Mouse (Mus musculus): ENCODE measurements around the gene Ehbp1l1. TPM values are rescaled to one million over a fixed set of nuclear protein-coding genes. Genes with fewer than 3 reads are reported as not detected.

Gene Ehbp1l1
- polyA plus RNA-seq, 1 experiment from 2014 or later, result 6.8 TPM

DNA sequence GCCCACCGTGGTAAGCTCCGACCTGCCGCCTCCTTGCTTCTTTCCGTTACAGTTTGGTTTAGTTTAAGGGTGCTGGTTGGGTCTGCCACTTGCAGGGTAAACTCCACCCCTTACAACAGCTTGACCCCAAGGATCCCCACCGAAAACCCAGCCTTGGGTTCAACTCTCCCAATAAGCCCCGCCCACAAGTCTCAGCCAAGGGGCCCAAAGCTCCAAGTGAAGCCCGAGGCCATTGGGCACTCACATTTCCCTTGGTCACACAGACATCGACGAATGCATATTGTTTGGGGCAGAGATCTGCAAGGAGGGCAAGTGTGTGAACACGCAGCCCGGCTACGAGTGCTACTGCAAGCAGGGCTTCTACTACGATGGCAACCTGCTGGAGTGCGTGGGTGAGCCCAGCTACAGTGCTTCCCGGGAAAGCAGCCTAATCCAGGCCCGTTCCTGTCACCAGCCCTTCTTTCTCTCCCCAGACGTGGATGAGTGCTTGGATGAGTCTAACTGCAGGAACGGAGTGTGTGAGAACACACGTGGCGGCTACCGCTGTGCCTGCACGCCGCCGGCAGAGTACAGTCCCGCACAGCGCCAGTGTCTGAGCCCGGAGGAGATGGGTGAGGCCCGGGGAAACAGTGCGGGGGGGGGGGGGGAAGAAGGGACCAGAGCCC, 30.3 kb upstream of the Ehbp1l1 start:
- Histone ChIP-seq H3K9ac (ENCODE audit: low read length) (peak overlapping the region; percentile 44), H3K4me2 (ENCODE audit: low read depth, low read length, severe bottlenecking) (peak overlapping the region; percentile 42), H3K36me3 (ENCODE audit: control insufficient read depth, insufficient read depth, low read length) (peaks cover 2% of the 10 kb centered on the region; the same call in 1 of the 2 replicates), H3K9me3 (ENCODE audit: control insufficient read depth, low read length) (no peaks in the 10 kb centered on the region), H3K4me3 (ENCODE audit: low read depth, low read length) (peak overlapping the region; percentile 14; the same call in 1 of the 2 replicates), H3K27ac (ENCODE audit: low read depth, low read length) (no peak overlapping the region), H3K4me1 (replicated peaks; ENCODE audit: control insufficient read depth, insufficient read depth, low read length) (peaks cover 10% of the 10 kb centered on the region), H3K27me3 (ENCODE audit: control insufficient read depth, insufficient read depth, low read length) (peaks cover 27% of the 10 kb centered on the region)
- ATAC-seq (replicated peaks; ENCODE audit: low FRiP score), result 0 out of 2 replicates have a peak, but pooled peaks have one; percentile 2
- peak; percentile 66 for DNase-seq (ENCODE audit: low spot score)
- WGBS, result 7% methylated on average over 28 of the region's 29 CpGs

DNA sequence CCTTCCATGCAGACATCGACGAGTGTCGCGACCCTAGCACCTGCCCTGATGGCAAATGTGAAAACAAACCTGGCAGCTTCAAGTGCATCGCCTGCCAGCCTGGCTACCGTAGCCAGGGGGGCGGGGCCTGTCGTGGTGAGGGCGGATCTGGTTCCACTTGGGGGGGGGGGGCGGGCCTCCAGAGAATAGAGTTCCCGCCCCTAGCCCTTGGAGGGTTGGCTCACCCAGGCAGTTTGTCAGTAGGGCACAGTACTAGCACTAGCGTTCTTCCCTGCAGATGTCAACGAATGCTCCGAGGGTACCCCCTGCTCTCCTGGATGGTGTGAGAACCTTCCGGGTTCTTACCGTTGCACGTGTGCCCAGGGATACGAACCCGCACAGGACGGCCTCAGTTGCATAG, 25.6 kb upstream of the Ehbp1l1 start:
- no peak overlapping the region for H3K4me3 ChIP-seq (ENCODE audit: low read depth, low read length)
- no peaks in the 10 kb centered on the region for H3K9me3 ChIP-seq (ENCODE audit: control insufficient read depth, low read length)
- WGBS, result 6% methylated on average over 20 of the region's 20 CpGs
- H3K27me3 ChIP-seq (ENCODE audit: control insufficient read depth, insufficient read depth, low read length), result peaks cover 34% of the 10 kb centered on the region
- no peaks in the 10 kb centered on the region for H3K36me3 ChIP-seq (ENCODE audit: control insufficient read depth, insufficient read depth, low read length)
- 0 out of 2 replicates have a peak overlapping the region, but pooled peaks have one; percentile 11 for H3K4me2 ChIP-seq (ENCODE audit: low read depth, low read length, severe bottlenecking)
- no peak overlapping the region for H3K9ac ChIP-seq (ENCODE audit: low read length)
- peaks cover 8% of the 10 kb centered on the region for H3K4me1 ChIP-seq (replicated peaks; ENCODE audit: control insufficient read depth, insufficient read depth, low read length)
- no peak overlapping the region for H3K27ac ChIP-seq (ENCODE audit: low read depth, low read length)
- DNase-seq (ENCODE audit: low spot score) (peak; percentile 71), ATAC-seq (replicated peaks; ENCODE audit: low FRiP score) (no peak)

DNA sequence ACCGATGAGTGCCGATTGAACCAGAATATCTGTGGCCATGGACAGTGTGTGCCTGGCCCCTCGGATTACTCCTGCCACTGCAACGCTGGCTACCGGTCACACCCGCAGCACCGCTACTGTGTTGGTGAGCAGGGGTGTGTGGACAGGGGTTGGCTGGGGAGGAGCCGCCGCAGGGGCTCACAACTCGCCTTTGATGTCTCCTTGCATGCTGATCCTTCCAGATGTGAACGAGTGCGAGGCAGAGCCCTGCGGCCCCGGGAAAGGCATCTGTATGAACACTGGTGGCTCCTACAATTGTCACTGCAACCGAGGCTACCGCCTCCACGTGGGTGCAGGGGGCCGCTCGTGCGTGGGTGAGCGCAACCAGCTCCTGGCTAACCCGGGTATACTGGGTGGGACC, 24.8 kb upstream of the Ehbp1l1 start:
- peaks cover 10% of the 10 kb centered on the region for H3K4me1 ChIP-seq (replicated peaks; ENCODE audit: control insufficient read depth, insufficient read depth, low read length)
- DNase-seq (ENCODE audit: low spot score), result no peak
- H3K36me3 ChIP-seq (ENCODE audit: control insufficient read depth, insufficient read depth, low read length), result no peaks in the 10 kb centered on the region
- no peak overlapping the region for H3K27ac ChIP-seq (ENCODE audit: low read depth, low read length)
- no peak overlapping the region for H3K4me3 ChIP-seq (ENCODE audit: low read depth, low read length)
- no peak overlapping the region for H3K4me2 ChIP-seq (ENCODE audit: low read depth, low read length, severe bottlenecking)
- no peak overlapping the region for H3K9ac ChIP-seq (ENCODE audit: low read length)
- no peak for ATAC-seq (replicated peaks; ENCODE audit: low FRiP score)
- 11% methylated on average over 22 of the region's 22 CpGs for WGBS
- H3K9me3 ChIP-seq (ENCODE audit: control insufficient read depth, low read length), result no peaks in the 10 kb centered on the region
- peaks cover 30% of the 10 kb centered on the region for H3K27me3 ChIP-seq (ENCODE audit: control insufficient read depth, insufficient read depth, low read length)

DNA sequence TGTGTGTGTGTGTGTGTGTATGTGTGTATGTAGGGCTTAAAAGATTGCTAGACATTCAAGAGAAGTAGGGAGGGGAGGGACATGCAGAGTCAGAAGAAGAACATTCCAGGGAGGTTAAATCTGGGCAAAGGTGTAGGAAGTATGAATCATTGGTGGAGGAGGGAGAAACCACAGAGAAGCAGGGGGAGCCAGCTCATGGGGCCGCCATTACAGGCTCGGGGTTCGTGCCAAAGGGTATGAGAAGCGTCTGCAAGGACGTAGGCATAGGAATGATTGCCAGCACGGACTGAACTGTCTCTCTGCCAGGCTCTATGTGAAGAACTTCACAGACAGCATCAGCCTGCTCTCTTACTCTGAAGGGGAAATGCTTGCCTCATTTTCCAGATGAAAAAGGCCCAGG, 23.4 kb upstream of the Ehbp1l1 start:
- Histone ChIP-seq H3K36me3 (ENCODE audit: control insufficient read depth, insufficient read depth, low read length) (no peaks in the 10 kb centered on the region), H3K27ac (ENCODE audit: low read depth, low read length) (no peak overlapping the region), H3K9me3 (ENCODE audit: control insufficient read depth, low read length) (no peaks in the 10 kb centered on the region), H3K27me3 (ENCODE audit: control insufficient read depth, insufficient read depth, low read length) (peaks cover 36% of the 10 kb centered on the region), H3K4me3 (ENCODE audit: low read depth, low read length) (no peak overlapping the region), H3K9ac (ENCODE audit: low read length) (no peak overlapping the region), H3K4me1 (replicated peaks; ENCODE audit: control insufficient read depth, insufficient read depth, low read length) (peaks cover 18% of the 10 kb centered on the region), H3K4me2 (ENCODE audit: low read depth, low read length, severe bottlenecking) (no peak overlapping the region)
- DNase-seq (ENCODE audit: low spot score), result no peak
- 87% methylated on average over 6 of the region's 6 CpGs for WGBS
- ATAC-seq (replicated peaks; ENCODE audit: low FRiP score), result no peak

DNA sequence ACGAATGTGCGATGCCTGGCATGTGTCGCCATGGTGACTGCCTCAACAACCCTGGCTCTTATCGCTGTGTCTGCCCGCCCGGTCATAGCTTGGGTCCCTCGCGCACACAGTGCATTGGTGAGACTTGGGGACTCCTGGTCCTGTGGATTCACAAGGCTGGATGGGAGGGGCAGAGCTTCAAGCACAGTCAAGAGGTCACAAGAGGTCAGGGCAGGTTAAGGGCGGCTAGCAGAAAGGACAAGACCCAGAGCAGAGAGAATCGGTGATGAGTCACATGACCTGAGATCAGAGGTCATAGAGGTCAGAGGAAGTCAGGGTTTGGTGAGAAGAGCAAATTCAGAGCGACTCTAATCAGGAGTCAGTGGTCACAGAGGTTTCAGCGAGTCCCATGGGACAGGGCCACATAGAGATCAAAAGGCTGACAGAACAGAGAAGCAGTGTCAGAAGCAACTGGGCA, 20.8 kb upstream of the Ehbp1l1 start:
- Histone ChIP-seq H3K36me3 (ENCODE audit: control insufficient read depth, insufficient read depth, low read length) (no peaks in the 10 kb centered on the region), H3K27ac (ENCODE audit: low read depth, low read length) (no peak overlapping the region), H3K27me3 (ENCODE audit: control insufficient read depth, insufficient read depth, low read length) (peaks cover 46% of the 10 kb centered on the region), H3K4me1 (replicated peaks; ENCODE audit: control insufficient read depth, insufficient read depth, low read length) (peaks cover 25% of the 10 kb centered on the region), H3K4me3 (ENCODE audit: low read depth, low read length) (no peak overlapping the region), H3K4me2 (ENCODE audit: low read depth, low read length, severe bottlenecking) (no peak overlapping the region), H3K9me3 (ENCODE audit: control insufficient read depth, low read length) (no peaks in the 10 kb centered on the region), H3K9ac (ENCODE audit: low read length) (no peak overlapping the region)
- DNase-seq (ENCODE audit: low spot score), result no peak
- 38% methylated on average over 12 of the region's 12 CpGs for WGBS
- ATAC-seq (replicated peaks; ENCODE audit: low FRiP score), result no peak

DNA sequence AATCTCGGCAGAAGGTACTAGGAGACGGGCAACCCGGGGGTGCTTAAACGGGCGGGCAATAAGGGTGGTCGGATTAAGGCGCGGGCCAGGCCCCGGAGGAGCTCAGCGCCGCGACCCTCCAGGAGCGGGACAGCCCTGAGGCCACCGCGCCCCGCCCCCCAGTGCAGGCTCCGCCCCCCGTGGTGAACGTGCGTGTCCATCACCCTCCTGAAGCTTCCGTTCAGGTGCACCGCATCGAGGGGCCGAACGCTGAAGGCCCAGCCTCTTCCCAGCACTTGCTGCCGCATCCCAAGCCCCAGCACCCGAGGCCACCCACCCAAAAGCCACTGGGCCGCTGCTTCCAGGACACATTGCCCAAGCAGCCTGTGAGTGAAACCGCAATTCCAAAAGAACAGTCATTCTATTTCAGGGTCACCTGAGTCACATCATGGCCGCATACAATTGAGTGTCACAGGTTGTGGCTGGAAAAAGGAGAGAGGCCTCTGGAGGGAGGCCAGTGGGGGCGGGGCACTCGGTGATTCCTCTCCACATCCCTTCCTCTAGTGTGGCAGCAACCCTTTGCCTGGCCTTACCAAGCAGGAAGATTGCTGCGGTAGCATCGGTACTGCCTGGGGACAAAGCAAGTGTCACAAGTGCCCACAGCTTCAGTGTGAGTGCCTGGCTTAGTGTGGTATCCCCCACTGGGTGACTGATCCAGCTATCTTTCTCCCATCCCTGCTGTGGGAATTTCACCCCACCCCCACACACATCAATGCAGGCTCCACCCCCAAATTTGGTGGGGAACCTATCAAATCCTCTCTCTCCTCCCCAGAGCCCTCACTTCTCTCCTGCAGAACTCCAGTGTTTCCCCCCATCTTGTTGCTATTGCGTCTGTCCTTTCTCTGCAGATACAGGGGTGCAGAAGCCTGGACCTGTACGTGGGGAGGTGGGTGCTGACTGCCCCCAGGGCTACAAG, 19.9 kb upstream of the Ehbp1l1 start:
- 3% methylated on average over 36 of the region's 36 CpGs for WGBS
- peaks cover 28% of the 10 kb centered on the region for H3K4me1 ChIP-seq (replicated peaks; ENCODE audit: control insufficient read depth, insufficient read depth, low read length)
- H3K4me2 ChIP-seq (ENCODE audit: low read depth, low read length, severe bottlenecking), result peak overlapping the region; percentile 64
- DNase-seq (ENCODE audit: low spot score) (peak; percentile 77), ATAC-seq (replicated peaks; ENCODE audit: low FRiP score) (no peak)
- H3K36me3 ChIP-seq (ENCODE audit: control insufficient read depth, insufficient read depth, low read length), result no peaks in the 10 kb centered on the region
- no peaks in the 10 kb centered on the region for H3K9me3 ChIP-seq (ENCODE audit: control insufficient read depth, low read length)
- H3K9ac ChIP-seq (ENCODE audit: low read length), result peak overlapping the region; percentile 49
- peak overlapping the region; percentile 25 for H3K4me3 ChIP-seq (ENCODE audit: low read depth, low read length)
- H3K27me3 ChIP-seq (ENCODE audit: control insufficient read depth, insufficient read depth, low read length), result peaks cover 37% of the 10 kb centered on the region
- H3K27ac ChIP-seq (ENCODE audit: low read depth, low read length), result no peak overlapping the region

DNA sequence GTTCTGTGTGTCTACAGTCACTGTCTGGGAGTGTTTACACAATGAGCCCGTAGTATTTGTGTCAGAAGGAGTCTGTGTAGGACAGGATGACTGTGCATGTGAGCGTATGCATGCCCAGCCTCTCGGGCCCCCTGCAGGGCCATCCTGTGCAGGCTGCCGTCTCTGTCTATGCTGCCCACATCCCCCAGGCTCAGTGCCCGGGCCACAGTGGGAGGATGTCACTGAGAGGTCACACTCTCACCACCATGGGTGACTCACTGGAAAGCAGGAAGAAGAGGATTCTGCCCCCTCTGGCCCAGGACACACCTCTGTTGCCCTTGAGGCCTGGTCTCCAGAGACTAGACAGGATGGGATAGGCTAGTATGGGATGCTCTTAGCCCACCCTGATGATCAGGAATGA, 17.5 kb upstream of the Ehbp1l1 start:
- Histone ChIP-seq H3K27ac (ENCODE audit: low read depth, low read length) (no peak overlapping the region), H3K9ac (ENCODE audit: low read length) (no peak overlapping the region), H3K36me3 (ENCODE audit: control insufficient read depth, insufficient read depth, low read length) (no peaks in the 10 kb centered on the region), H3K9me3 (ENCODE audit: control insufficient read depth, low read length) (no peaks in the 10 kb centered on the region), H3K4me1 (replicated peaks; ENCODE audit: control insufficient read depth, insufficient read depth, low read length) (peaks cover 30% of the 10 kb centered on the region), H3K4me3 (ENCODE audit: low read depth, low read length) (no peak overlapping the region), H3K4me2 (ENCODE audit: low read depth, low read length, severe bottlenecking) (no peak overlapping the region), H3K27me3 (ENCODE audit: control insufficient read depth, insufficient read depth, low read length) (peaks cover 35% of the 10 kb centered on the region)
- ATAC-seq (replicated peaks; ENCODE audit: low FRiP score) (no peak), DNase-seq (ENCODE audit: low spot score) (no peak)
- WGBS, result 68% methylated on average over 5 of the region's 5 CpGs

DNA sequence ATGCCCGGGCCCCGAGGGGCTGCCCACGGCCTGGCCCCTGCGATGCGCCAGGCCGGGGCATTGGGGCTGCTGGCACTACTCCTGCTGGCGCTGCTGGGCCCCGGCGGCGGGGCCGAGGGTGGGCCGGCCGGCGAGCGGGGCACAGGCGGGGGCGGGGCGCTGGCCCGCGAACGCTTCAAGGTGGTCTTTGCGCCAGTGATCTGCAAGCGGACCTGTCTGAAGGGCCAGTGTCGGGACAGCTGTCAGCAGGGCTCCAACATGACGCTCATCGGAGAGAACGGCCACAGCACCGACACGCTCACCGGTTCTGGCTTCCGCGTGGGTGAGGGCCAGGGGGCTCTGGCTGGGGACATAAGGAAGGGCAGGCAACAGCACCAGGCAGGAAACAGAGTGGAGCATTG, 16.1 kb upstream of the Ehbp1l1 start:
- 2% methylated on average over 32 of the region's 32 CpGs for WGBS
- Histone ChIP-seq H3K4me2 (ENCODE audit: low read depth, low read length, severe bottlenecking) (peak overlapping the region; percentile 99), H3K9ac (ENCODE audit: low read length) (peak overlapping the region; percentile 83), H3K27ac (ENCODE audit: low read depth, low read length) (no peak overlapping the region; the same call in 1 of the 2 replicates), H3K36me3 (ENCODE audit: control insufficient read depth, insufficient read depth, low read length) (no peaks in the 10 kb centered on the region), H3K4me3 (ENCODE audit: low read depth, low read length) (peak overlapping the region; percentile 59), H3K27me3 (ENCODE audit: control insufficient read depth, insufficient read depth, low read length) (peaks cover 35% of the 10 kb centered on the region), H3K9me3 (ENCODE audit: control insufficient read depth, low read length) (no peaks in the 10 kb centered on the region), H3K4me1 (replicated peaks; ENCODE audit: control insufficient read depth, insufficient read depth, low read length) (peaks cover 30% of the 10 kb centered on the region)
- peak; percentile 55 for ATAC-seq (replicated peaks; ENCODE audit: low FRiP score)
- DNase-seq (ENCODE audit: low spot score), result peak; percentile 67
